Mouse (Mus musculus) brown adipose tissue, adult 24 weeks (tissue): ENCODE measurements at regions not wholly inside any gene's neighbourhood (a gene's known extent, or its start where the extent isn't known, plus 50 kb on each side); places are given as distances from the start of the nearest gene placed in this dataset.

Experiments
- H3K27ac ChIP-seq: fragments of 200-500 bp; replicated peaks from 2 replicates; pipeline ENCODE4 v1.5.1; 2012; ENCODE audit warnings: low read depth, mild to moderate bottlenecking, low read length
- H3K4me1 ChIP-seq: fragments of 200-500 bp; 2 replicates; pipeline ENCODE4 v1.6.1; 2012; ENCODE audit warnings: low read length, mixed read lengths; ENCODE audit not compliant: control insufficient read depth, insufficient read depth, insufficient read length
- H3K4me3 ChIP-seq: fragments of 200-500 bp; 2 replicates; pipeline ENCODE4 v1.5.1; 2012; ENCODE audit warnings: low read depth, mild to moderate bottlenecking, low read length, moderate library complexity; ENCODE audit not compliant: insufficient read depth

GRCm38 (mm10) chr9:113514846-113515702 is 193.0 kb downstream of the Pdcd6ip start:
- no peak overlapping the region for H3K4me3 ChIP-seq
- no peak overlapping the region for H3K27ac ChIP-seq
- H3K4me1 ChIP-seq: no peaks in the 10 kb centered on the region

- no peak overlapping the region for H3K27ac ChIP-seq
- H3K4me3 ChIP-seq: no peak overlapping the region
- H3K4me1 ChIP-seq: no peaks in the 10 kb centered on the region
Measured at GRCm38 (mm10) chr9:113511302-113511701, 196.8 kb downstream of the Pdcd6ip start.

- H3K27ac ChIP-seq: no peak overlapping the region
- no peaks in the 10 kb centered on the region for H3K4me1 ChIP-seq
- H3K4me3 ChIP-seq: no peak overlapping the region
Measured at GRCm38 (mm10) chr9:113509368-113509767, 198.7 kb downstream of the Pdcd6ip start.

- H3K4me1 ChIP-seq: no peaks in the 10 kb centered on the region
- H3K27ac ChIP-seq: no peak overlapping the region
- H3K4me3 ChIP-seq: no peak overlapping the region
Measured at GRCm38 (mm10) chr9:113508821-113509220, 199.2 kb downstream of the Pdcd6ip start.

GRCm38 (mm10) chr9:113507561-113508460 is 200.2 kb downstream of the Pdcd6ip start:
- no peaks in the 10 kb centered on the region for H3K4me1 ChIP-seq
- H3K4me3 ChIP-seq: no peak overlapping the region
- H3K27ac ChIP-seq: no peak overlapping the region

- Histone ChIP-seq H3K4me1 (no peaks in the 10 kb centered on the region), H3K4me3 (no peak overlapping the region)
Measured at GRCm38 (mm10) chr9:113499246-113499645, 208.8 kb downstream of the Pdcd6ip start.

GRCm38 (mm10) chr9:113496176-113496732 is 211.8 kb downstream of the Pdcd6ip start:
- no peak overlapping the region for H3K4me3 ChIP-seq
- no peak overlapping the region for H3K27ac ChIP-seq
- H3K4me1 ChIP-seq: no peaks in the 10 kb centered on the region

More at GRCm38 (mm10) chr9:113499246-113499645, 208.8 kb downstream of the Pdcd6ip start:
- no peak overlapping the region for H3K27ac ChIP-seq

- H3K27ac ChIP-seq: no peak overlapping the region
- H3K4me1 ChIP-seq: no peaks in the 10 kb centered on the region
- no peak overlapping the region for H3K4me3 ChIP-seq
Measured at GRCm38 (mm10) chr9:113488651-113489050, 219.4 kb downstream of the Pdcd6ip start.

GRCm38 (mm10) chr9:113486494-113487081 is 221.5 kb downstream of the Pdcd6ip start:
- H3K4me3 ChIP-seq: no peak overlapping the region
- no peak overlapping the region for H3K27ac ChIP-seq
- no peaks in the 10 kb centered on the region for H3K4me1 ChIP-seq

- Histone ChIP-seq H3K4me3 (no peak overlapping the region), H3K4me1 (no peaks in the 10 kb centered on the region), H3K27ac (no peak overlapping the region)
Measured at GRCm38 (mm10) chr9:113479897-113480296, 228.2 kb downstream of the Pdcd6ip start.

GRCm38 (mm10) chr9:113478761-113479265 is 229.2 kb downstream of the Pdcd6ip start:
- Histone ChIP-seq H3K4me3 (no peak overlapping the region), H3K27ac (no peak overlapping the region), H3K4me1 (no peaks in the 10 kb centered on the region)

GRCm38 (mm10) chr9:113471781-113472180 is 236.3 kb downstream of the Pdcd6ip start:
- no peaks in the 10 kb centered on the region for H3K4me1 ChIP-seq
- H3K4me3 ChIP-seq: no peak overlapping the region
- H3K27ac ChIP-seq: no peak overlapping the region

- Histone ChIP-seq H3K4me3 (no peak overlapping the region), H3K4me1 (no peaks in the 10 kb centered on the region), H3K27ac (no peak overlapping the region)
Measured at GRCm38 (mm10) chr9:113462888-113463287, 245.2 kb downstream of the Pdcd6ip start.

- Histone ChIP-seq H3K4me3 (no peak overlapping the region), H3K27ac (no peak overlapping the region), H3K4me1 (no peaks in the 10 kb centered on the region)
Measured at GRCm38 (mm10) chr9:113462267-113462887, 245.7 kb downstream of the Pdcd6ip start.
